Mouse (Mus musculus): ENCODE results near the gene Padi6.

Gene Padi6

GRCm38 (mm10) chr4:140750328-140750727, 7.9 kb upstream of the Padi6 start:
- DNase-seq (ENCODE audit: low read depth, low spot score), result no peak

DNA sequence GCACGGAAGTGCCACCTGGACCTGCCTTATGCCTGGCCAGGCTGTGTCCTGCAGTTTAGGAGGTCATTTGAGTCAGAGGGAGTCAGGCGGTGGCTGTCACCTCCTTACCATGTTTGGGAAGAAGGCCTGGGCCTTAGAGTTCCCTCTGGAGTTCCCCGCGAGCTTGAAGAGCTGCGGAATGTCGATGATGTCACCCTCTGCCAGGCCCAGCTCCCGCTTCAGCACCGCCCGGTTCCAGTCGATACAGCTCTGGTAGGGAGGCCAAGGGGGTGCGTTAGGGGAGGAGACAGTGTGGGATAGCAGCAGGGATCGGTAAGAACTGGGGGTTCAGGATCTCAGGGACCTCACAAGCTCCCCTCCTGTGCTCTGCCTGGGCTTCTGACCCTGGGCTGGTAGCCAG, 5.5 kb upstream of the Padi6 start:
- no peak for DNase-seq (ENCODE audit: low read depth, low spot score)

- peak; percentile 56 for DNase-seq (ENCODE audit: low read depth, low spot score)
Measured at GRCm38 (mm10) chr4:140744654-140745053, 2.2 kb upstream of the Padi6 start.

DNA sequence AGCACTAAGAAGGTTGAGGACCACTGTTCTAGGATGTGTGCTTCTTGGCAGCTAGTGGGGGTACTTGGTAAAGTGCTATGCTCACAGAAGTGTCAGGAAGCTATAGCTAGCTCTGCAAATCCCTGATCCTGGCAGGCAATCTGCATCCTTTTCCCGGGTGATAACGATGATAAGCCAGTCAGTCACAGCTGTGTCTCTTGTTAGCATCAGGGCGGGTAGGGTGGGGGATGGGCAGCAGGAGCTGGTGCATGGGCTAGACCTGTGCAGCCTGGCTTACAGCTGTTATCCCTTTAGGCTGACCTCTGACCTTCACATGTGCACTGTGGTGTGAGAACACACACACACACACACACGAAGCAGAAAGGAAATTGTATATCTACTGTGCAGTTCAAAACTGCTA, 643 bp upstream of the Padi6 start:
- no peak for DNase-seq (ENCODE audit: low read depth, low spot score)

GRCm38 (mm10) chr4:140741401-140741800, 1.0 kb downstream of the Padi6 start:
- no peak for DNase-seq (ENCODE audit: low read depth, low spot score)

DNA sequence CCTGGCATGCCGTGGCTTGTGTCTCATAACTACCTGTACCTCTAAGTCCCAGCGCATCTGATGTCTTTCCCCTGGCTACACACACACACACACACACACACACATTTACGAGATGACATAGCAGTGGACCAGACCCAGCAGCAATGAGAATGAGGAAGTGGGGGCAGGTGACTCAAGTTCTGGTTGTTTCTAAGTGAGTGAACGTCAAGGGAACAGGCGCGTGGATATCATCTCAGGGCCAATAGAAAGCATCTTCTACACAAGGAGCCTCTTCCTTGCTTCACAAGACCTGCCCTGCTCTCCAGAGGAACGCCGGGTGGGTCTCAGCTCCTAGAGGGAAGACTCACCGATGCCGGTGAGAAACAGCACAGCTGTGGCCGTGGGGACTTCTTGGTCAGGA, 1.8 kb downstream of the Padi6 start:
- no peak for DNase-seq (ENCODE audit: low read depth, low spot score)

GRCm38 (mm10) chr4:140732871-140733270, 9.6 kb downstream of the Padi6 start:
- DNase-seq (ENCODE audit: low read depth, low spot score), result no peak

- no peak for DNase-seq (ENCODE audit: low read depth, low spot score)
Measured at GRCm38 (mm10) chr4:140731654-140732053, 10.8 kb downstream of the Padi6 start.

DNA sequence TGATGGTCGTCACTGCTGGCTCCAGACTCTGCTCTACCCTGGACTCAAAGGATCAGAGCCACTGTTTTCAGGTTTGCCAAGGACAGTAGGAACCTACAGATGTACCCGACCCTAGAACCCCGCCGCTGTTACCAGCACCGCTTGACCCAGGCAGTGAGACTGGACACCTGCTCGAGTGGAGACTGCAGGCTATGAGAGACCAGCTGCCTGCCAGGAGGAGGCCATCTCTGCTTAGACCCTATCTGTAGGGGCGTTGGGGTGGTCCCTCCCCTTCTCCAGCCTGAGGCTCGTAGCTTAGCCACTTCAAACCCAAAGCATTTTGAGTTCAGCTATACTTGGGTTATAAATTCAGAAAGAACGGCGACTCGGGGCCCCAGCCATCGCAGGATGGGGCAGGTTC, 15.5 kb downstream of the Padi6 start:
- DNase-seq (ENCODE audit: low read depth, low spot score), result no peak

GRCm38 (mm10) chr4:140724739-140725138, 17.7 kb downstream of the Padi6 start:
- no peak for DNase-seq (ENCODE audit: low read depth, low spot score)

GRCm38 (mm10) chr4:140723801-140724200, 18.6 kb downstream of the Padi6 start:
- peak; percentile 68 for DNase-seq (ENCODE audit: low read depth, low spot score)

DNA sequence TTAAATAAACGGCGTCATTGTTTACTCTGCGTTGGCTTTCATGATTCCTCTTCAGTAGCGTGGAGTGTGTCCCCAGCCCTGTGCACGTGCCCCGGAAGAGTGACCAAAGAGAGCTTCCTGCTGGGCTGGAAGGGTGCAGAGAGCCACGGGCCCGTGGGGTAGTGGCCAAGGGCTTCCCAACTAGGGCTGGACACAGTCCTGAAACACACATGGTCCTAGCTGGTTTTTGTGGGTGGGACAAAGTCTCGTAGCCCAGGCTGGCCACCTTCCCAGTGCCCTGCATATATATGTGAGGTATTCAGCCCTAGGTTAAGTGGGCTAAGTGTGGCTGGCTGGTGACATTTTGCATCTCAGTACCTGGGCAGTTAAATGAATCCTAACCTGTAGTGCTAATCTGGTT, 19.3 kb downstream of the Padi6 start:
- no peak for DNase-seq (ENCODE audit: low read depth, low spot score)

GRCm38 (mm10) chr4:140722710-140723109, 19.7 kb downstream of the Padi6 start:
- no peak for DNase-seq (ENCODE audit: low read depth, low spot score)

- no peak for DNase-seq (ENCODE audit: low read depth, low spot score)
Measured at GRCm38 (mm10) chr4:140721968-140722490, 20.4 kb downstream of the Padi6 start.

DNA sequence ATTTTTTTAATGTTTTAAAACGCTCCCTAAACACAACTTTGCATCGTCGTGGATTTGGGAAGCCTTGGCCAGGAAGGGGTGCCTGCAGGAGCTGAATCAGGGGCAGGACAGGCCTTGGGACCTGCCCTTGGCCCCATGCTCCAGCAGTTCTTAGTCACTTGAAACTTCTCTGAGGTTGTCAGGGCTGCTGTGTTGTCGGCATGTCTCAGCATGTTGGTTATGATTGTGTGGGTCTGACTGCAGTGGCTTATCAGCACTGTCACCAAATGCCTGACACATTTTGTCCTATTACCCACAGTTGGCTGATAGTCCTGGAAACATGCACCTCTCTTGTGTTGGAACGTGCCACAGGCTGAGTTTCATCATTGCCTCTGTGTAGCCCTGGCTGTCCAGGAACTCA, 22.4 kb downstream of the Padi6 start:
- no peak for DNase-seq (ENCODE audit: low read depth, low spot score)

- no peak for DNase-seq (ENCODE audit: low read depth, low spot score)
Measured at GRCm38 (mm10) chr4:140718436-140718835, 24.0 kb downstream of the Padi6 start.

DNA sequence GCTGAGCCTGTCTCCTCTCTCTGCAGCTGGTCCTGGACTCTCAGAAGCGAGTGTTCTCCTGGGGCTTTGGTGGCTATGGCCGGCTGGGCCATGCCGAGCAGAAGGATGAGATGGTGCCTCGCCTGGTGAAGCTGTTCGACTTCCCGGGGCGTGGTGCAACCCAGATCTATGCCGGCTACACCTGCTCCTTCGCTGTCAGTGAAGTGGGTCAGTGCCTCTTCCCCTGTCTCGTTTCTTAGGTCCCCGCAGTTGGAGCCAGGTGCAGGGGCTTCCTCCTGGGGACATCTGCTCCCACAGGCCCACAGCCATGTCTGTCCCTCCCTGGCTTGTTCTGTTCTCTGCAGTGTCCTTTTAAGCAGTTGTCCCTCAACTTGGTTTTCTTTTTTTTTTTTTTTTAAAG, 25.4 kb downstream of the Padi6 start:
- no peak for DNase-seq (ENCODE audit: low read depth, low spot score)

- no peak for DNase-seq (ENCODE audit: low read depth, low spot score)
Measured at GRCm38 (mm10) chr4:140714586-140714985, 27.9 kb downstream of the Padi6 start.

DNA sequence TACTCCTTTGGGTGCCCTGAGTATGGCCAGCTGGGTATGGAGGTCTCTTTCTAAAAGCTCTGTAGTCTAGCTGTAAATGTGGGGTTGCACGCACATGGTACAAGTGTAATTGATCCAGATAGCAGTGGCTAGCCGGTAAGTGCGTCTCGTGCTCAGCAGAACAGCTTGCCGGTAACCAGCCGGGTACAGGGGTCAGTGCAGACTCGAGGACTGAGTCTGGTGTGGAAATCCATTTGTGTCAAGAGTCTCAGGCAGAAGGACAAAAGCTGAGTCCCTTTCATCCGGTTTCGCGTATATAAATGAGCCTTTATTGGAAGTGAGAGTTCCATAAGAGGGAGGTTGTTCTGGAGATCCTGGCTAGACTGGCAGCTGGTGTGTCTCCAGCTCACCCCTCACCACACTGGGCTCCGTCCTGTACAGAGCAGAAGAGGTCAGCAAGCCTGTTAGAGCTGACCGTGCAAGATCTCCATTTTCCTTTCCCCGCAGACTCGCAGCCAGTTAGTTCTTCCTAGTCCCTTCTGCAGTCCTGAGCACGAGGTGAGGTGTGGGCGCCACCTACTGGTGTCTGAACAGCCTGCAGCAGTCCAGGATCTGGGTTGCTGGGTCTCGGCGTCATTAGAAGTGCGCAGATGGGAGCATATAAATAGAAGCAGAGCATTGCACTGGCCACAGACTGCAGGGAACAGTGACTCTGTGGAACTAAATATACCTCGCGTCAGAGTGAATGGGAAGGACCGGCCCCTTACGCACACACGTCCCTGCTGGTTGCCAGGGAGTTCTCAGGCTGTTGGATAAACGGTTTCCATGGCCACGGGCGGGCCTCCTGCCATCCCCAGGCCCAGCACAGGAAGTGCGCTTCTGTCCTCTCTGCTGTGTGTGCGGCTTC, 28.7 kb downstream of the Padi6 start:
- DNase-seq (ENCODE audit: low read depth, low spot score), result peak; percentile 83

- DNase-seq (ENCODE audit: low read depth, low spot score), result no peak
Measured at GRCm38 (mm10) chr4:140711360-140711759, 31.1 kb downstream of the Padi6 start.

- DNase-seq (ENCODE audit: low read depth, low spot score), result no peak
Measured at GRCm38 (mm10) chr4:140710781-140711180, 31.7 kb downstream of the Padi6 start.

GRCm38 (mm10) chr4:140709617-140710016, 32.8 kb downstream of the Padi6 start:
- no peak for DNase-seq (ENCODE audit: low read depth, low spot score)

DNA sequence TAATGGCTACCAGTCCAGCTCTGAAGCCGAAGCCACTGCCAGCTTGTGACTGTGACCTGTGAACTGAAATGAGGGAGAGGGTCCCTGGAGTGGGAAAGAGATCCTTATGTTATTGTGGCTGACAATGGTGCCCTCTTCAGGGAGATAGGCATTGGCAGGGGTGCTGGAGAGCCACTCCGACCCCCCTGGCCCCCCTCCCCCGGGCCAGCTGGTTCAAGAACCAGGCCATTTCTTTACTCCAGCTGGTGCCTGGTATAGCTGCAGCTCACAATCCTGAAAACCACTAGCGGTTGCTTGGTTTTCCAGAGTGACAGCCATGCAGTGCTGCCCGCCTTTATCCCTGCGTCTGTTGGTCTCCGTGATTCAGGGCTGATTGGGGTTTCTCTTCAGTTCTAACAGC, 33.3 kb downstream of the Padi6 start:
- no peak for DNase-seq (ENCODE audit: low read depth, low spot score)

Measured in 3T3-L1 (cell line).